Mouse (Mus musculus) brain, embryonic 14.5 days (tissue): ENCODE measurements at regions not wholly inside any gene's neighbourhood (a gene's known extent, or its start where the extent isn't known, plus 50 kb on each side); places are given as distances from the start of the nearest gene placed in this dataset.

Experiments used
- CTCF ChIP-seq: fragments of 200-500 bp; IDR thresholded peaks from 2 replicates; pipeline ENCODE4 v1.5.1; 2012; ENCODE audit warnings: inconsistent platforms, mild to moderate bottlenecking, moderate library complexity, borderline replicate concordance; ENCODE audit not compliant: insufficient read depth, insufficient read length; ENCODE audit errors: extremely low read depth
- POLR2A ChIP-seq: fragments of 200-500 bp; IDR thresholded peaks from 2 replicates; pipeline ENCODE4 v1.6.1; 2012; ENCODE audit warnings: mild to moderate bottlenecking, inconsistent platforms, borderline replicate concordance; ENCODE audit not compliant: poor library complexity, insufficient read depth, insufficient read length, severe bottlenecking; ENCODE audit errors: extremely low read depth

DNA sequence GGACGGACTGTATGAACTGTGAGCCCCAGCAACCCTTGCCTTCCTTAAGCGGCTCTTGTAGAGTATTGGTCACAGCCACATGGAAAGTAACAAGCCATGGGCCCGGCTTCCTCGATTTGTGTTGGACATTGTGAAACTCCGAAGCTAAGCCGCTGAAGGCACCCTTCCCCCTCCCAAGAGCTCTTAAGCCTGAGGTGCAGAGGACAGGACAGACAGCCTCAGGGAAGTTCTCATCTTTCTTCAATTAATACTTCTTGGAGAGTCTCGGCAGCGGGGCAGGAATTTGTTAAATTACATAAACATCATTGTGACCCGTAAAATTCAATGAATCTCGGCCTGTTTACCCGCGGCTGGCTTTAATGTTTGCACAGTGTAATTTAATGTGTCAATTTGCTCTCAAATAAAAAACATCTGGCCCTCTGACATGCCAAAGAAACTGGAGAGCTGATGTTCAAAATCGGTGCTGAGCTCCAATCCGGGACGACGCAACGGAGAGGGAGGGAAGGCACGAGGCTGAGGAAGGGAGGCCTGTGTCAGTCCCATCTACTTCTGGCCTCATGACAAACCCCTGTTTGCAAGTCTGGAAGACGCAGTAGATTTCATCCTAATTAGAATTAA is 208.4 kb upstream of the Tle3 start:
- TF ChIP-seq POLR2A (no peak), CTCF (no peak)
